Mouse (Mus musculus) thymus, postnatal 14 days (tissue): ENCODE data around the gene Krt222.
"Not testable (repeated sequence)": the region's sequence is repeated elsewhere in the genome, so short reads cannot be mapped to it uniquely, and the experiment has no call there.

Experiments used
- DNase-seq: peaks from one replicate; pipeline ENCODE4 v3.0.0; 2021

The Krt222 gene

DNA sequence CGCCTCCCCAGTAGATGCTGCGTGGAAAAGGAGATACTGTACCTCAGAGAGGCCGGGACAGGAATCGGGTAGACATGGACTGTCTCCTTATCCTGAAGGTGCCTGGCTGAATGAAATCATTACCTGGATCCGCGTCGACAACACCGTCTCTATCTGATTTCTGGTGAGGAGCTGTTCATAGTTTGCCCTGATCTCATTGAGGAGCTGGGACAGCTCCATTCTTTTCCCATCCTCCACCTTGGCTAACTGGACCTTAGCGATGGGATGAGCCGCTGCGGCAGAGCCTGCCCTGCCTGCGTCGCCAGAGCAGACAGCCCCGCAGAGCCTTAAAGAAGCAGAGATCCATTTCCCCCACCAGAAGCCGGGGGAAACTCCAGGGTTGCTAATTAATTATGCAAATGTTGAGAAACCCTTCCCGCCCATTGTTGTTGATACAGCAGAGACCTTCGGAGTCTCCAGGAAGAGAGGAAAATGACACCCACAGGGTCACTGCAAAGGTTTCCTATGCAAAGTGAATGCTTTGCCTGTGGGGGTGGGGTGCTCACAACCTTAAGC lies at the start of gene Krt222:
TSS of gene Krt222 (minus strand) at position 266 of the 555 bp plus-strand sequence.
- DNase-seq = no peak

- peak; percentile 61 for DNase-seq
Measured at GRCm38 (mm10) chr11:99292846-99293245, 49.0 kb upstream of the Krt222 start.

- no peak for DNase-seq
Measured at GRCm38 (mm10) chr11:99284833-99285312, 41.0 kb upstream of the Krt222 start, which contains the start of gene Krt24. TSS of gene Krt24 (minus strand) at chr11:99285262.

GRCm38 (mm10) chr11:99284011-99284410 lies 40.1 kb upstream of the Krt222 start:
- no peak for DNase-seq

DNA sequence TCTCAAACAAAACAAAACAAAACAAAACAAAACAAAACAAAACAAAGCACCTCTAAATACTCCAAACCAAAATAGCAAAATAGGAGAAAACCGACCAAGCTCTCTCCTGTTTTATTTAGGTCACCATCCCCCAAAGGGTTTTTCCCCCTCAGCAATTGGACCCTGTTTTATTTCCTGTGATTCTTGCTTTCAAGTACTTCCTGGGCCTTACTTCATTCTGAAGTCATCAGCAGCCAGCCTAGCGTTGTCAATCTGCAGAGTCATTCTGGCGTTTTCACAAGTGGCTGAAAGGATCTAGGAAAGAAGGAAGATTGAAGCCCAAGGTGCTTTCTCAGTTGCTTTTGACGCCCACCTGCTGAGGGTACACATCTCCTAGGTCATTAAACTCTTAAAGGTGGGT lies 39.4 kb upstream of the Krt222 start:
- no peak for DNase-seq

GRCm38 (mm10) chr11:99281116-99281515 lies 37.2 kb upstream of the Krt222 start:
- no peak for DNase-seq

- no peak for DNase-seq
Measured at GRCm38 (mm10) chr11:99279986-99280385, 36.1 kb upstream of the Krt222 start.

DNA sequence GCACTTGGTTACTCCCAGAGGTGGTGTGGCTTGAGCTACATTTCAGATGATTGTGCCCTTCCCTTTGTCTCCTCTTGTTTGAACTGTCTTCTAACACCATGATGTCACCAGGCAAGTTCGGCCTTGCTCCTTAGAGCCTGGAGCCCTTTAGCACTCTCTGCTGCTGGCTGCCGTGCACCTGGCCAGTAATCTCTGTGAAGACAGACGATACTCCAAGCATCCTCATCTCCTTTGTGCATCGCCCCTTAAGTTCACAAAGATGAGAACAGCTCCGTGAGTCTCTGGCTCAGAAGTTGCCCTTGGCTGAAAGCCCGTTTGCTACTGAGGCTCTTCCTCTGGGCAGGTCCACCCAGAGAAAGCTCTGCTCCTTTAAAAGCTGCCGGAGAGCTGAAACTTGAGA lies 32.9 kb upstream of the Krt222 start:
- DNase-seq = no peak

DNA sequence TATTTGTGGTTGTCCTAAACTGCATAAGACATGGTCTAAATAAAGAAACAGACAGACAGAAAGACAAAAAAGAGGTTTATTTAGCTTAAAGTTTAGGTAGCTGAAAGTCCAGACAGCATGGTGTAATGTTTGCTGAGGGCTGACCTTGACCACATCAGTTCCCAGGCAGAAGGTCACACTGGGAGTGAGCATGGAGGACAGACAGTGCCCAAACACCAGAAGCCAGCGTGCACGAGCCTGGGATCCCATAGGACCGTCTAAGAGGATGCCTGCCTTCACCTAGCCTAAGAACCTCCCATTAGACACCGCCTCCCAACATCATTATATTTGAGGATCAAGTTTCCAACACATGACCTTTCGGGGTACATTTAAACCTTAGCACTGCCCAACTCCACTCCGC lies 31.7 kb upstream of the Krt222 start:
- DNase-seq = no peak

- no peak for DNase-seq
Measured at GRCm38 (mm10) chr11:99272721-99273120, 28.8 kb upstream of the Krt222 start.

GRCm38 (mm10) chr11:99269192-99269591 lies 25.3 kb upstream of the Krt222 start:
- no peak for DNase-seq

DNA sequence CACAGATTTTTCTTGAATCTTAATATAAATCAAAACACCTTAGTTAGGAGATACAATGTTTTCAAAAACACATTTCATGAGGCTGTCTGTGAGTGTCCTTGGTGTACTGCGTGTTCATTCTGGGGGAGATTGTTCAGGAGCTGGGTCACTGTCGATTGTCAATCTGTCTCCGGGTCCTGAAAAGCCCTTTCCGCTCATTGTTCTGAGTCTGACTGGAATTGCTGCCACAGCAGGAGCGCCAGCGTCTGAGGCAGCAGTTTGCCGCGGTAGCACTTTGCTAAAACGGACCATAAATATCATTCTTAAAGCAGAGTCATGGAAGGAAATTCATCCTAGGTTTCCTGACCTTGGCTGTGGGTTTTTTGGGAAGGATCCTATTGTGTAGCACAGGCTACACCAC lies 21.9 kb upstream of the Krt222 start:
- no peak for DNase-seq

GRCm38 (mm10) chr11:99265220-99265619 lies 21.3 kb upstream of the Krt222 start:
- no peak for DNase-seq

DNA sequence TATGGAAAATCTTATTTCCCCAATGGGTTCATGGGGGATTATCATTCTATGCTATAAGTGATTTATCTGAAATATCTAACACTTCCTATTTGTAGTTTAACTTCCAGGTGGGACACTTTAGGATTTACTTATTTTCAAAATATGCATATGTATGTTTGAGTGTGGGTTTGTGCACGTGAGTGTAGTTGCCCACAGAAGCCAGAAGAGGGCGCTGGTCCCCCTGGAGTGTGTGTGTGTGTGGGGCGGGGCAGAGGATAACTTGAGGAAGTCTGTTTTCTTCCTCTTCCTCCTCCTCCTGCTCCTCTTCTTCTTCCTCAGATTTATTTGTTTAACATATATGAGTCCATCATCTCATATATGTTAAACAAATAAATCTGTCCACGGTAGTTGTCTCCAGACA lies 12.3 kb upstream of the Krt222 start:
- DNase-seq = no peak

DNA sequence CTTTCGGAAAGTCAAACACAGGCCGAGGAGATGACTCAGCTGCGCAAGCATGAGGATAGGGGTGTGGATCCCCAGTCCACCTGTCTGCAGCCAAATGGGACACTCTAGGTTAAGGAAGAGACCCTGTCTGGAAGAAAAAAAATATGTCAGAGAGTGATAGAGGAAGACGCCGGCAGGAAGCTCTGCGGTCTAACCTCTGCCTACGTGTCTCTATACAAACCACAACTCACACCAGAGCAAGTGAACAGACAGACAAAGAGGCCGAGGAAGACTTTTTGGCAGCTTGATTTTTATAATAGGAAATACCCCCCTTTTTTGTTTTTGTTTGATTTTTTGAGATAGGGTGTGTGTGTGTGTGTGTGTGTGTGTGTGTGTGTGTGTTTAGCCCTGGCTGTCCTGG lies 11.4 kb upstream of the Krt222 start:
- DNase-seq = peak; percentile 9

- DNase-seq = no peak
Measured at GRCm38 (mm10) chr11:99253893-99254292, 10.0 kb upstream of the Krt222 start.

DNA sequence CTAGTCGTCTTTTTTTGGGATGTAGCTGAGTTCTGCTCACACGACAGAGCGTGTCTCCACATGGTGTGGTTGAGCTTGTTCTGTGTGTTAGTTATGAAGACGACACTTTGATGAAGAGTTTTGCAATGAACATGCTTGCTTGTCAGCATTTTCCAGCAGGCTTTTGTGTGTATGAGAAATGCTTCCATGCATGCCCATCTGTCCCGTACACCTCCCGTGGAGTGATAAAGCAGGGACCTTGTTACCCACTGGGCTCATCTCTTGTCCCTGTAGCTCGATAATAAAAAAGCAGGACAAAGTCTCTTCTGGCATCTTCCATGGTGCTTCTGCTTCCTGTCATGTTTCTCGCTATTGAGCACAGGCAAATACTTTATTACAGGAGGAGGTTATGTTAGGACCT lies 8.8 kb upstream of the Krt222 start:
- DNase-seq = no peak

DNA sequence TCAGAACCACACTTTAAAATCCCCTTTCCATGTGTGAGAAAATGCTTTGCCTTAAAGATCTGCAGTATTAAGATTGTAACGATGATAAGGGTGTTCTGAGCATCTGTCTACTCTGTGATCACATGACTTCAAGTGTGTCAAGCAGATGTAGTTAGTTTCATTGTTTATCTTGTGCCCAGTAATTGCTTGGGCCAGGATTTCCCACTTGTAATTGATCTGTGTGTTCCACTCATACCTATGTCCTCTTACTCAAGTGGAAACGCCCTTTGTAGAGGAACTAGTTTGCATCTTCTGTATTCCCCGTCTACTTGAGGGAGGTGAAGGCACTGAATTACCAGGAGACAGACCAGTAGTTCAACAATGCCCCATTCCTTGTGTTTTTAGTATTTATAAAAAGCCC lies 6.8 kb upstream of the Krt222 start:
- DNase-seq = no peak

DNA sequence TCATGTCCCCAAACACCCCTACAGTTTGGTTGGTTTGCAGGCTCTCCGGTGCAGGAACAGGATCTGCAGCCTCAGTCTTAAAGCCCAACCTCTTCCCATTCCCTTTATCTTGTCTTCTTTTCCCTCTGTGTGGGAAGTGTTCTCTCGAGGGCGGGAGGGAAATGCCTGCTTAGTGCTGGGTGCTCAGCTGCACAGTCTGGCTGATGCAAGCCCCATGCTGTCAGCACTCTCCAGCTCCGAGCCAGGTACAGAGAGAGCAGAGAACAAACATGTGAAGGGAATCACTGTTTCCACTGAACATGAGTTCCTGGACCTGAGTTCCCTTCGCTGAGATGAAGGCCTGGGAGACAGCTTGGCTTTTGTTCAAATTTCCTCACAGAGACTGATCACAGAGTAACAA lies 6.4 kb upstream of the Krt222 start:
- no peak for DNase-seq

DNA sequence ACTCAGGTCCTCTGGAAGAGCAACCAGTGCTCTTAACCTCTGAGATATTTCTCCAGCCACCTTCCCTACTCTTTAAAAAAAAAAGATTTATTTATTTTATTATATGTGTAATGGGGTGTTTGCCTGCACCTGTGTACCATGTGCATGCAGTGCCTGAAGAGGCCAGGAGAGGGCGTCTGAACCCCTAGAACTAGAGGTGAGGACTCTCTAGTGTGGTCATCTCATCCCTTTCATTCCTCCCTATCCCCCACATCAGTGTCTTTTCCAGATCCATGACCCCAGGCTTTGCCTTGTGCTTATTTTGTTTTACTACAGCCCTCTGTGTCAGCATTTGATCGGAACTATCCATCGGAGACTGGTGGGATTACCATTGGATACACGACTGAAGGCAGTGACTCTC lies 5.2 kb upstream of the Krt222 start:
- peak; percentile 19 for DNase-seq

DNA sequence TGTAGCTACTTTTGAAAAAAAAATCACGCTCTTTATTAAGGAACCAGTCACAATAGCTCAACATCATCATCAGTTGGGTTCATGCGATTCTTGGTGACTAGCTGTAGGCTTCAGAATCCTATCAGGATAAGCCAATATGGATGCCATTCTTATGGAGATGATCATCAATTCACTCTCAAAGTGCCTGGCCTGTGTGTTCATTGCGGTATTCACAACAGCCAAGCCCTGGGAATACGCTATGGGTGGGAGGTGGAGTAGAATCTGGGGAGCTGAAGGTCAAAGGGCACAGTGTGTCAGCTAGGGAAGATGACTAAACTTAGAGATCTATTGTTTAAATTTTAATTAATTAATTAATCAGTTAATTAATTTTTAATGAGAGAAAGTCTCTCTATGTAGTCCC lies 4.0 kb upstream of the Krt222 start:
- no peak for DNase-seq

- not testable (repeated sequence) for DNase-seq
Measured at GRCm38 (mm10) chr11:99244519-99244918, 634 bp upstream of the Krt222 start.

GRCm38 (mm10) chr11:99243200-99243819 lies 575 bp downstream of the Krt222 start:
- DNase-seq = no peak

- DNase-seq = no peak
Measured at GRCm38 (mm10) chr11:99242056-99242455, 1.8 kb downstream of the Krt222 start.

DNA sequence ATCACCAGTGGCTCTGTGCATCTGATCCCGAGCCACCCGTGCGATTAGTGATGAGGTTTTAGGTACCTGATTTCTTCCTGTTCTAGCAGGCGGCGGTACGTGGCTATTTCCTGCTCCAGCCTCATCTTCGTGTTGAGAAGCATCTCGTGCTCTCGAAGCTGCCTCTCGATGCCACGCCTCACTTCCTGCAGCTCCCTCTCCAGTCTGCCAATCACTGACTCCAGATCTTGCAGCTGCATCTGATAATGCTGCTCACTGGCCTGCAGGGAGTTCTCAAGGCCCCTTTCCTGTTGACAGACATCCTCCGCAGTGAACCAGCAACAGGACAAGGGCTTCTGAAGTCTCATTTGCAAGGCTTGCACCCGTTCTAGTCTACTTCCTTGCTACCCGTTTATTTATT lies 5.4 kb downstream of the Krt222 start:
- DNase-seq = peak; percentile 82
